Mouse (Mus musculus): ENCODE results near the gene Ipcef1. TPM values are rescaled to one million over a fixed set of nuclear protein-coding genes. Genes with fewer than 3 reads are reported as not detected.

The Ipcef1 gene
- total and polyA plus RNA-seq, 3 experiments = 1.7 to 6.8 (median 4.1) TPM

DNA sequence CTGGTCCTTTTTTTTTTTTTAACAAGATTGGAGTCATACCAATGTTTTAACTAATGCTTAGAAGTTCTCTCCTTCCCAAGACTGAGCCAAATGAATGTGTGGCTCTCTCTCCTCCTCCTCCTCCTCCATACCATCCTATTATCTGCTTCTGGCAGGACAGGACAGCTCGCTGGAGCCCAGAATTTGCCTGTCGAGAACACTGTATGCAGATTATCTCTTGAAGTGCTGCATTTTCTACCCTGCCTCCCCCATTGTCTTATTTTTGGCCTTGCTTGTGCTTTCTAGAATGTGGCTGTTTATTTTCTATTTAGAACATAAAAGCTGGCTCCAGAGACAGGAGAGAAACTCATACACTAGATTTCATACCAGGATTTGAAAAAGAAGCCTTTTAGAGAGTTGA is 142.5 kb downstream of the Ipcef1 start:
- no peak for TF ChIP-seq JUN (IDR thresholded peaks at IDR 0.05; ENCODE audit: insufficient read depth, low read depth, low read length)
- no peak for TF ChIP-seq MAX (IDR thresholded peaks at IDR 0.05; ENCODE audit: low read length)
- no peak for TF ChIP-seq CTCF (conservative IDR thresholded peaks at IDR 0.05 in 1 of 2, IDR thresholded peaks at IDR 0.05 in 1 of 2; ENCODE audit: low read depth in 2 of 2, low read length in 2 of 2)
- no peak for TF ChIP-seq TBP (conservative IDR thresholded peaks at IDR 0.05; ENCODE audit: low read depth, low read length)
- TF ChIP-seq HCFC1 (IDR thresholded peaks at IDR 0.05; ENCODE audit: low read depth, low read length) = no peak
- no peak for TF ChIP-seq USF2 (conservative IDR thresholded peaks at IDR 0.05; ENCODE audit: low read depth, low read length)
- TF ChIP-seq JUND (conservative IDR thresholded peaks at IDR 0.05; ENCODE audit: low read depth, low read length) = no peak
- no peak for TF ChIP-seq ZKSCAN1 (IDR thresholded peaks at IDR 0.05; ENCODE audit: borderline replicate concordance, low read depth, low read length)
- TF ChIP-seq BHLHE40 (IDR thresholded peaks at IDR 0.05; ENCODE audit: low read depth, low read length) = no peak
- TF ChIP-seq GABPA (IDR thresholded peaks at IDR 0.05; ENCODE audit: insufficient replicate concordance, low read depth, low read length) = no peak
- no peak for TF ChIP-seq ZC3H11A (IDR thresholded peaks at IDR 0.05; ENCODE audit: low read depth, low read length)

GRCm38 (mm10) chr10:6901819-6902393 is 150.4 kb downstream of the Ipcef1 start:
- H3K4me3 ChIP-seq (replicated peaks in 1 of 3; ENCODE audit: low read depth in 2 of 3, low read length in 2 of 3, poor library complexity in 1 of 3) = no peak overlapping the region
- H3K27ac ChIP-seq (ENCODE audit: insufficient read depth, low read depth) = no peak overlapping the region
- H3K4me1 ChIP-seq (ENCODE audit: control insufficient read depth in 1 of 2, insufficient read depth in 2 of 2) = 0 out of 4 replicates have a peak, but pooled peaks cover 0 to 4% of the 10 kb centered on the region in 2 experiments
- H3K36me3 ChIP-seq (replicated peaks in 1 of 2; ENCODE audit: control insufficient read depth in 1 of 2, insufficient read depth in 1 of 2, low read length in 1 of 2) = no peaks in the 10 kb centered on the region
- H3K79me2 ChIP-seq (replicated peaks; ENCODE audit: control insufficient read depth, extremely low read depth, insufficient read depth, poor library complexity, severe bottlenecking) = no peaks in the 10 kb centered on the region
- dilution Hi-C loops (cut with MboI; ENCODE audit: extremely low pct_ligation_motif_present, extremely low pct_unique_long_range_greater_than_20kb, low sequenced_read_pairs) = no loop called here
- in situ Hi-C loops (cut with MboI; ENCODE audit: low pct_ligation_motif_present, low pct_unique_long_range_greater_than_20kb, low sequenced_read_pairs) = no loop called here
- H3K9me3 ChIP-seq (replicated peaks; ENCODE audit: low read length) = no peaks in the 10 kb centered on the region
- H3K9ac ChIP-seq (ENCODE audit: insufficient read depth, low read depth) = no peak overlapping the region
- no peak overlapping the region for H3K4me2 ChIP-seq (ENCODE audit: insufficient read depth, low read depth, poor library complexity, severe bottlenecking)
- no peaks in the 10 kb centered on the region for H3K27me3 ChIP-seq (replicated peaks)
- DNase-seq (ENCODE audit: extremely low read depth) = no peak
- no peak for TF ChIP-seq SMC3 (IDR thresholded peaks at IDR 0.05; ENCODE audit: low read depth, low read length)
- no peak for TF ChIP-seq SIN3A (IDR thresholded peaks at IDR 0.05; ENCODE audit: low read length)
- no peak for TF ChIP-seq EP300 (IDR thresholded peaks at IDR 0.05; ENCODE audit: low read length)
- no peak for TF ChIP-seq ZMIZ1 (IDR thresholded peaks at IDR 0.05; ENCODE audit: low read depth, low read length)
- TF ChIP-seq RAD21 (IDR thresholded peaks at IDR 0.05; ENCODE audit: low read depth, low read length) = no peak
- no peak for TF ChIP-seq ELF1 (IDR thresholded peaks at IDR 0.05; ENCODE audit: low read depth, low read length)
- no peak for TF ChIP-seq TBP (conservative IDR thresholded peaks at IDR 0.05; ENCODE audit: low read depth, low read length)
- TF ChIP-seq IRF4 (IDR thresholded peaks at IDR 0.05; ENCODE audit: low read depth, low read length) = no peak
- TF ChIP-seq POLR2AphosphoS2 (IDR thresholded peaks at IDR 0.05; ENCODE audit: low read depth, low read length) = no peak
- no peak for TF ChIP-seq KAT2A (IDR thresholded peaks at IDR 0.05; ENCODE audit: insufficient replicate concordance, low read length)
- no peak for TF ChIP-seq BHLHE40 (IDR thresholded peaks at IDR 0.05; ENCODE audit: low read depth, low read length)
- TF ChIP-seq ZC3H11A (IDR thresholded peaks at IDR 0.05; ENCODE audit: low read depth, low read length) = no peak
- TF ChIP-seq JUN (IDR thresholded peaks at IDR 0.05; ENCODE audit: insufficient read depth, low read depth, low read length) = no peak
- no peak for TF ChIP-seq ZKSCAN1 (IDR thresholded peaks at IDR 0.05; ENCODE audit: borderline replicate concordance, low read depth, low read length)
- no peak for TF ChIP-seq MAFK (IDR thresholded peaks at IDR 0.05; ENCODE audit: insufficient replicate concordance, low read length)
- no peak for TF ChIP-seq E2F4 (IDR thresholded peaks at IDR 0.05; ENCODE audit: insufficient replicate concordance, low read depth, low read length)
- TF ChIP-seq GABPA (IDR thresholded peaks at IDR 0.05; ENCODE audit: insufficient replicate concordance, low read depth, low read length) = no peak
- no peak for TF ChIP-seq CTCF (conservative IDR thresholded peaks at IDR 0.05 in 1 of 2, IDR thresholded peaks at IDR 0.05 in 1 of 2; ENCODE audit: low read depth in 2 of 2, low read length in 2 of 2)
- TF ChIP-seq MYC (IDR thresholded peaks at IDR 0.05; ENCODE audit: low read depth, low read length) = no peak
- TF ChIP-seq ETS1 (conservative IDR thresholded peaks at IDR 0.05; ENCODE audit: low read depth, low read length) = no peak

More for the DNA sequence above, 142.5 kb downstream of the Ipcef1 start:
- Histone ChIP-seq H3K9ac (ENCODE audit: insufficient read depth, low read depth) (no peak overlapping the region), H3K36me3 (replicated peaks in 1 of 2; ENCODE audit: control insufficient read depth in 1 of 2, insufficient read depth in 1 of 2, low read length in 1 of 2) (peaks cover 0 to 4% of the 10 kb centered on the region in 2 experiments), H3K27ac (ENCODE audit: insufficient read depth, low read depth) (no peak overlapping the region), H3K79me2 (replicated peaks; ENCODE audit: control insufficient read depth, extremely low read depth, insufficient read depth, poor library complexity, severe bottlenecking) (no peaks in the 10 kb centered on the region), H3K4me1 (ENCODE audit: control insufficient read depth in 1 of 2, insufficient read depth in 2 of 2) (no peaks in the 10 kb centered on the region), H3K4me3 (replicated peaks in 1 of 3; ENCODE audit: low read depth in 2 of 3, low read length in 2 of 3, poor library complexity in 1 of 3) (no peak overlapping the region), H3K9me3 (replicated peaks; ENCODE audit: low read length) (no peaks in the 10 kb centered on the region), H3K4me2 (ENCODE audit: insufficient read depth, low read depth, poor library complexity, severe bottlenecking) (no peak overlapping the region), H3K27me3 (replicated peaks) (no peaks in the 10 kb centered on the region)
- in situ Hi-C loops (cut with MboI; ENCODE audit: low pct_ligation_motif_present, low pct_unique_long_range_greater_than_20kb, low sequenced_read_pairs) (no loop called here), dilution Hi-C loops (cut with MboI; ENCODE audit: extremely low pct_ligation_motif_present, extremely low pct_unique_long_range_greater_than_20kb, low sequenced_read_pairs) (no loop called here)
- no peak for DNase-seq (ENCODE audit: extremely low read depth)

All from CH12.LX (cell line).